Mouse (Mus musculus): Measurements from ENCODE around the gene Nol7.

Gene Nol7

GRCm38 (mm10) chr13:43398297-43399080, at the start of gene Nol7:
TSS of gene Nol7 (plus strand) at chr13:43398390.
- DNase-seq = peak; percentile 96 to 97

DNA sequence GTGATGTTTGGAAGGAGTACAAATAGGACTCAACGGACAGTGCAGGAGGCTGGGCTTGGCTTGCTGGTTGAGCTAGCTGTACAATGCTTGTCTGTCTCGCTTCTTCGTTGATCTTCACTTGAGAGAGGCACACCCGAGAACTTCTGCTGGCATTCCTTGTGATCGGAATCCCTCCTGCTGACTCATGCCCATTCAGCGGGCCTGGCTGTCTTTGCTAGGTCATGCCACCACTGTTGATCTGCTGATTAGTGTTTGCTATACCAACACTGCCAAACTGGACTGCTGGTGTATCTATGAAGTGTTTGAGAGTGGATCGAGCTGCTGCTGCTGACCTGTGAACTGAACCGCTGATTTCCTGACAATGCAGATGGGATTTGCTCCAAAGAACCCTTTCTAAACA, 48.8 kb upstream of the Nol7 start:
- no peak for DNase-seq

DNA sequence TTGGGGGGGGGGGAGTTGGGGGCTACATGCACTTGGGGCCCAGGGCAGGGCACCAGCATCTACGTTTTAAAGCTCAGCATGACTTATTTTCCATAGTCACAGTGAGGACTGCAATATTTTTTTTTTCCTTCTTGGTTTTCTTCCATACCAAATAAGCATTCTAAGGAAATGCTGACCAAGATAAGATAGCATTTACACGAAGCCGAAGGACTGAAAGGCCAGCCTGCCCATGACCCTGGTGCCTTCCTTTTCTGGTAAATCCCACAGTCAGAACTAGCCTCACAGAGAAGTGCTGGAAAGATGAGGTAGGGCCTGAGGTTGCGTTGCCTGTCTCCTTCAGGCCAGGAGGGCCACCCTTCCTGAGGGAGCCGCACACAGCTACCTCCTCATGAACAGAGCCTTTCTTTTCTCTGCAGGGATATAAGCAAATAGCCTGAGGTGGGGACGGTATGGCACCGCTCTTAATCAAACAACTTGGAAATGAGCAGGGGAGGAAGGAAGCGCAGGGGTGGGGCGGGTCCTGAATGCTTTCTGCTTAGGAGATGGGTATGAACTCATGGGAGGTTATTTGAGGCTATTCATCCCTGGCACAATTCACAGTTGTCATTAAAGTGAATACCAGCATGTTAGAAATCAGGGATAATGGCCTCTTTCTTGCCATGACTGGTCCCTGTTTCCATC, 47.6 kb upstream of the Nol7 start:
- DNase-seq = no peak

DNA sequence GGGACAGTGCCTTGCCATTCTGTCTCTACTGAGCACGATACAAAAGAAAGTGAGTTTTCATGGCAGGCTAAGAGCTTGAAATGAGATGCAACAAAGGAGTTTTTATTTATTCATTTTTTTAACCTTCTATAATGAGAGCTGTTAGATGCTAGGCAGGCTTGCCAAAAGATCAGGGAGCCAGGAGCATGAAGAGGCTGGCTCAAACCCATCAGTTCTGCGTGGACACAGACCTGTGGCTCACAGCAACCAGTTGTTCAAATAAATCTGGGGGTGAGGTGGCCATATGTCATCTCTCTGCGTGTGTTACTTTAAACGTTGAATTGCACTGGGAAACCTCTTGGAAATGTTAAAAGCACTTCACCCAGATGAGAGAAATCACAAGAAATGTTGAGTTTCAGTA, 44.8 kb upstream of the Nol7 start:
- no peak for DNase-seq

DNA sequence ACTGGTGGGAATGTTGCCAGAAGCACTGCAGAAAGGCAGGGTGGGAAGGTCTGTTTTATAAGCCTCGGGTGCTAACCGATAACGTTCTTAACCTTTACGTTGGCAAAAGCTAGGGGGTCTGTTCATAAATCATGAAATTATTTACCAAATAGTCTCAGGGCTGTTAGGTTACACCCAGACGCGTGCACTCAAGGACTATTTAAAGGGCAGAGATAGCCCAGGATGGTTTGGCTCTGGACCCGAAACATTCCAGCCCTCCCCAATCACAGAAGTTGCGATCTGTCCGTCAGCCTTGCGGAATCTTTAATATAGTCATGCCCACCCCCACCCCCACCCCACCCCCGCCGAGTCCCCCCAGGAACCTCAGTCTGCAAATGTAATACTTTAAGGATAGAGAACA, 43.8 kb upstream of the Nol7 start:
- DNase-seq = no peak

- DNase-seq = no peak
These were observed 41.7 kb upstream of the Nol7 start for GRCm38 (mm10) chr13:43356346-43357125.

DNA sequence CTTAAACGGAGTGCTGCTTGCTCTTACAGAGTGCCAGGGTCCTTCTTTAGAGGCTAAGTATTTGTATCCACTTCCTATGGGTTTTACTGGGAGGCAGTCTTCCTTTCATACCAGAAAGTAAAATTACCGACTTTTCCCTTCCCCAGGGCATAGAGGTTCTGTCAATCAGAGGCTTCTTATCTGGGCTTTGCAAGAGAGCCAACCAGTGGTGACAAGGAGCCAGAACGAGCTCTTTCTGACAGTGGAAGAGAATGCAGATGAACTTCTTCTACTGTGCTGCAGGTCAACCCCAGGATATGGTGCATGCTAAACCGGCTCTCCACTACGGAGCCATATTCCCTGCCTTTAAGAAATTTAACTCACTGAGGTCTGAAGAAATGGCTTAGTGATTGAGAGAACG, 37.7 kb upstream of the Nol7 start:
- DNase-seq = no peak

DNA sequence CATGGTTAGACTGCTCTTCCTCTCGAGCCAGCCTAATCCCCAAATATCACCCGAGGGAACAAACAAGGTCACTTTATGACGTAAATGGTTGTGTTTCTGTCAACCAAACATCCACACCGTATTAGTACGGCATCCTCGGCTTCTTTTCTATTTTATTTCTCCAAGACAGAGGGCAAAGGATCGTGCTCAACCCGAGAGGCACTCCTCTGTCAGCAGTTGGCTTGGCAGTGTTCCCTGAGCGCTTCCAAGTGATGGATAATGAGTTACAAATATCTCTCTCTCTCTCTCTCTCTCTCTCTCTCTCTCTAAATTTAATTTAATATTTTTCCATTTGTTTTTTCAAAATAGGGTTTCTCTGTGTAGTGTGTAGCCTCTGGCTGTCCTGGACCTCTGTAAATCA, 35.8 kb upstream of the Nol7 start:
- DNase-seq = no peak

GRCm38 (mm10) chr13:43364985-43365824, 33.0 kb upstream of the Nol7 start, which contains the start of gene Sirt5:
TSS of gene Sirt5 (plus strand) at chr13:43365496.
- DNase-seq = peak; percentile 94

DNA sequence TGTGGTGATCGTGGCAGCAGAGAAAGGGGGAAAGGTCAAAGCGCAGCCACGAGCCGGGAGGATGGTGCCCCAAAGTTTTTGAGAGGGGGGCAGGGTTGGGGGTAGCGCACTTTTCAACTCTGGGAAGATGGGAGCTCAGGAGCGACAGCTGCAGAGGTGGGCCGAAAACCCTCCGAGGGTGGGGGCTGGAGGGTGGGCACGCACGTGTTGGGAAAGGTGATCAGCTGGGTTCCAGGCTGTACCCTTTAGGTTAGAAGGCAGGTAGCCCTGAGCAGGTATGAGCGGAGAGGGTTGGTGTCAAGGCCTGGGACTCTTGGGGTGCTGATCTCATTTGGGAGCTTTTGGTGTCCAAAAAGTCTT, 32.4 kb upstream of the Nol7 start:
- DNase-seq = no peak

DNA sequence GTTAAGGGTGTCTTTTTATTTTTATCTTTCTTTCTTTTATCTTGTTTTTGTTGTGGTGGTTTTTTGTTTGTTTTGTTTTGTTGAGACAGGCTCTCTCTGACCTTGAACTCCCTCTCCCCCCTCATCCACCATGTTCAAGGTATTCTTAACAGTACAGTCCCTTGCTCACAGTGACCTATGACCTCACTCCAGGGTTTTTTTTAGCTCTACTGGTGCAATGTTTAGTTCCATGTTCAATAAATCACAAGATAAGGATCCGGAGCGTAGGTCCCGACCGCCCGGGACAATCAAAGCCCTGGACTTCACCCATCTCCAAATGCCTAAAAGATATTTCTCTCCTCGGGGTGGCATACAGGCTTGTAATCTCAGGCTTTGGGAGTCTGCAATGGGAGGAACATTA, 28.1 kb upstream of the Nol7 start:
- no peak for DNase-seq

- DNase-seq = peak in 1 of 2 experiments; percentile 8
These were observed 25.3 kb upstream of the Nol7 start for GRCm38 (mm10) chr13:43372892-43373291.

DNA sequence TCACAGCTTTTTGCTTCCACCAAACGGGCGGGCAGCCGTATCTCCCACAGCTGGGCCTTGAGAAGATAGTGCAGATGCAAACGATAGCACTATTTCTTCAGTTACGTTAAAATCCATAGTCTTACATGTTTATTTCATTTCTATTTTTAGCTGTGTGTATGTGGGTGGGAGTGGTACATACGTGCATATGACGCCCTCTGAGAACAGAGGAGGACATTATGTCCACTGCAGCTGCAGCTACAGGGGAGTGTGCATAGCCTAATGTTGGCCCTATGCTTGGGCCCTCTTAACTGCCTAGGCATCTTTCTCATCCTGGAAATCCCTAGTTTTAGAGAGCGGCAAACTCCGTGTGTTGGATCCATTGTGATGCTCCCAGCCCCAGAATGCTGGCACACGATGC, 24.0 kb upstream of the Nol7 start:
- DNase-seq = no peak

GRCm38 (mm10) chr13:43374918-43375432, 23.2 kb upstream of the Nol7 start:
- no peak for DNase-seq

- no peak for DNase-seq
These were observed 18.2 kb upstream of the Nol7 start for GRCm38 (mm10) chr13:43379989-43380388.

DNA sequence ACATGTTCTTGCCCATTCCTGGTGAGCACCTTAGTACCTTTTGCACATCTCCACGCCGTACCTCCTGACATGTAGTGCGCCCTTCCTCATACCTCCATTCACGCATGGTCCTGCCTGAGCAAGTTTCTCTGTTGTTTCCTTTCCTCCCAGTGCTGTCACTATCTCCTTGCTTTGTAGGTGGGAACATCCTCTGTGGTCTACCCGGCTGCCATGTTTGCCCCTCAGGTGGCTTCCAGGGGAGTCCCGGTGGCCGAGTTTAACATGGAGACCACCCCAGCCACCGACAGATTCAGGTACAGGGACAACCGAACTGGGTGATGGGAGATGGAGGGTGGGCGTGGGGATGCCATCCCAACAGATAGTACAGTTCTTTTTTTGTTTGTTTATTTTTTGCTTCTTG, 12.9 kb upstream of the Nol7 start:
- DNase-seq = no peak

DNA sequence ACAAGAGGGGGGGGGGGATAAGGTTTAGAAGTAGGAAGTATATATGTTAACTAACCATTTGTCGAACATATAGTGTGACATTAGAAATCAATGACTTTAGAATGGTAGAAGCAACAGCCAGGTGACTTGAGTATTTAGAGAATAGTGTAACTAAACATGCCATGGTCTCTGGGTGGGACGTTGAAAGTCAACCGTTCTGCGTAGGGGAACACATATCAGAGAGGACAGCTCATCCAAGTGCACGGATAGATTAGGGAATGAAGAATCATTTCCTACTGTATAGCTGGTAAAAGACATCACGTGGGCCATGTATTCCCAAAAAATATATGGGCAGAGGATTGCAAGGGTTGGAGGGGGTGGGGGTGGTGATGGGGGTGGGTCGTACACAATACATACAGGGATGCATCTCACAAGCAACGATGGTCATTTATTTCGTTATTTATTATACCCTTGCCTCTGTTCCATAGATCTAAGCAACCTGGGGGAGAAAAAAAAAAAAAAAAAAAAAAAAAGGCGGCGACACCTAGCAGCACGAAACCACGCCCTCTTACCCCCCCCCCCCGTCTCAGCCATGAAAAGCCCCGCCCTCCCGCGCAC, 392 bp upstream of the Nol7 start:
- no peak for DNase-seq

GRCm38 (mm10) chr13:43399576-43399975, 1.4 kb downstream of the Nol7 start:
- peak; percentile 60 to 69 for DNase-seq

- DNase-seq = no peak
These were observed 14.1 kb downstream of the Nol7 start for GRCm38 (mm10) chr13:43412311-43412710.

- DNase-seq = no peak
These were observed 15.4 kb downstream of the Nol7 start for GRCm38 (mm10) chr13:43413611-43414010.

- DNase-seq = no peak
These were observed 17.1 kb downstream of the Nol7 start for GRCm38 (mm10) chr13:43415249-43415648.

GRCm38 (mm10) chr13:43428436-43428835, 30.2 kb downstream of the Nol7 start:
- DNase-seq = no peak

All from B cell, adult 2 months (primary cell).